Mouse (Mus musculus): ENCODE results near the gene 1110017D15Rik.

1110017D15Rik gene

DNA sequence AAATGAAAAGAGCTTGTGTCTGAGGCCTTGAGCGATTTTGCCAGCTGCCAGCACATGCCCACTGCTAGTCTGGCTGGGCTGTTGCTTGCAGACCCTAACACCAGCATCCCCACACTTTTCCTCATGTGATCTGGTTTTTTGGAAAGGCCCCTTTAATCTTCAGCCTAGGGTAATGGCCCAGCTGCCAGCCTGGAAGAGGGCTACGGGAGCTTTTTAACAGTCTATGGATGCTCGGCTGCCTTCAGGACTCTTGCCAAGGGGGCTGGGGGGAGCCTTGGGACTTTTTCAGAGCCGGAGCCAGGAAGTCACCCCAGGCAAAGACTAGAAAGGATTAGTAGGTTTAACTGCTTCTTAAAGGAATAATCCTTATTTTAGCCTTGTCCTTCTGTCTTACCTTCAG lies 3.8 kb downstream of the 1110017D15Rik start:
- no peak for DNase-seq (ENCODE audit: low read depth, low spot score)

DNA sequence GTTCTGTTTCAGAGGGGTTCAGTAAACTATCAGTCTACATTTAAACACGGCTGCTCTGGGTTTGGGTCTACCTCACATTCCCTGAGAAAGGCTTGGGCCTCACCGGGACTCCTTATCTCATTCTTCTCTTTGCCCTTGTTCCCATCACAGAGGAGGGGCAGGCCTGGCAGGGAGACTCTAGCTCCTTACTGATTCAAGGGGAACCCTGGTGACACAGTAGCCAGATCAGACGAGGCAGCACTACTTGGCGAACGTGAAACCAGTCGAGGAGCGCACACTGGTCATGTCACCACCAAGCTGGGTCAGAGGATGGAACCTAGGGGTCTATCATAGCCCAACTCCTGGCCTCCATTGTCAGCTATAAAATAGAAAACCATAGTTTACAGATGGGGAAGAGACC lies 9.1 kb downstream of the 1110017D15Rik start:
- no peak for DNase-seq (ENCODE audit: low read depth, low spot score)

DNA sequence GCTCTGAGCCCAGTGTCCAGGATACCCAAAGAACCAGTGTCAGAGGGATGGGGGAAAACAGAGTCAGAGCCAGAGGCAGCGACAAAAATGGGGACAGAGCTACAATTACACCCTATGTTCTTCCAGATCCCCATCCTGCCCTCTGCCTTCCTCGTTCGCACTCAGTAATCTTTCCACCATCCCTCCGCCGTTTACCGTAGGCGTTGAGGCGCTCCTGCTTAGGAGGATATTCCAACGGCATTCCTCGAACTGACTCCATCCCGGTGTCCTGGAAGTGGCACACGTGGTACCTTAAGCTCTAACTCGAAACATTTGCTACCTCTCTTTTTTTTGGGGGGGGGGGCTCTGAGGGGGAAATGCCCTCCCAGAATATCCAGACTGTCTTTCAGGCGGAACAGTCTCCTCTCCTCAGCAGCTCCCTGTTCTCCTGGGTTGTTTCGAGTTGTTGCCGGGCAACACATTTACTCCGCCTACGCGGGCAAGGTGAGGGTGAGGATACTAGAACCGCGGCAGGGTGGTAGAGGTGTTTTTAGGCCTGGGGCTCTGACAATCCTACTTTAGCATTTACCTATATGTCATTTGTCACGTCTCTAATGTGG lies 9.7 kb downstream of the 1110017D15Rik start:
- no peak for DNase-seq (ENCODE audit: low read depth, low spot score)

DNA sequence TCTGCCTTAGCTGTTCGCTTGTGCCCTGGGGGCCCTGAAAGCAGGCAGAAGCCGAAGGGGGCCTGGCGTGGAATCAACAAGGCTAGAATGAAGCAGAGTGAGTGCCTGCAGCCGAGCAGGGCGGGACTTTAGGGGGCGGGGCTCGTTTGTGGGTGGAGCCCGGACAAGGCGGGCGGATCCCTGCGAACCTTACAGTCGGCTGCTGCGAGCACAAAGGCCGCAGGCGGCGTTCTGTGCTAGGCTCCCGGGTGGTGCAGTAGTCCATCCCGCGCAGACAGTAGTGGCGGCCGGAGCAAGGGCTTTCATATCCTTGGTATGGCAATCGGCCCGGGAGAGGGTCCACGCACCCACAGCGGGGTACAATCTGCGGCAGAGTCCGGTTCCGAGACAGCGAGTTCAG lies 10.2 kb downstream of the 1110017D15Rik start:
- DNase-seq (ENCODE audit: low read depth, low spot score), result peak; percentile 67

DNA sequence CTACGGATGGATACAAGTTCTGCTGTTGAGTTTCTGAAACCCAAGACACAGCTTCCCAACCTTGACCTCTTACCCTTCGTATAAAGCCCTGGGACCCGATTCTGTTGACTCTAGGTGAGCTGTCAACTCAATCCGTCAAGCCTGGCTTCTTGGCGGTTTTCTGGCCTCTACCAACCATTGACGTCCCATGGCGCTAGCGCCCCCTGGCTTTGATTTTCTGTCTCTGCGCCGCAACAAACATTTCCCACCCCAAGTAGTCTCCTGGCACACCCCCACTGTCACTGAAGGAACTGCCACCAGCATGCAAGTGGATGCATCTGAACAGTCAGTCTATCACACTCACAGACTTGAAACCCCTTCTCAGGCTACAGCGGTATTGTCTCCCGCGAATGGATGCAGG lies 11.0 kb downstream of the 1110017D15Rik start:
- DNase-seq (ENCODE audit: low read depth, low spot score), result no peak

DNA sequence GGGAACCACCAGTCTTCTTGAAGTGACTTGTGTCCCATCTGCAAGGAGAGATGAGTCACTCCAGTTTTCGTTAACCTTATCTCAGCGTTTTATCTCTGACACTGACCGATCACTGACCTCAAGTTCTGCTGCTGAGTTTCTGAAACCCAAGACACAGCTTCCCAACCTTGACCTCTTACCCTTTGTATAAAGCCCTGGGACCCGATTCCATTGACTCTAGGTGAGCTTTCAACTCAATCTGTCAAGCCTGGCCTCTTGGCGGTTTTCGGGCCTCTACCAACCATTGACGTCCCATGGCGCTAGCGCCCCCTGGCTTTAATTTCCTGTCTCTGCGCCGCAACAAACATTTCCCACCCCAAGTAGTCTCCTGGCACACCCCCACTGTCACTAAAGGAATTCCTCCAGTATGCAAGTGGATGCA lies 12.0 kb downstream of the 1110017D15Rik start:
- no peak for DNase-seq (ENCODE audit: low read depth, low spot score)

DNA sequence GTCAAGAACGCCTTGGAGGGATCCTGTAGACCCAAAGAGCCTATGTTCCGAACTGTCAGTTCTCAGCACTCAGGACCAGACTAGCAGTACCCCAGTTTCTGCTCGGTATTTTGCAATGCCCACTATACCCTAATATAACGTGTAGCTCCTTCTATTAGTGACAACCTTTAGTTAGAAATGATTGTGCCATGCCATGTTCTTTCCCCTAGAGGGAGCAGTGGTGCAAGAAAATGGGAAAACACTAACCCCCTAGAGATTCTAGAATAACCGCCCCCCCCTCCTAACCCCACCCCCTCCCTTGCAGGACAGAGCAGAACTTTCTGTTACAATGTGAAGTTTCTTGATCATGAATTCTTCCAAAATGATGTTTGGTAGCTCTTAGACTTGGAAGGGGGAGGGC lies 12.8 kb downstream of the 1110017D15Rik start:
- no peak for DNase-seq (ENCODE audit: low read depth, low spot score)

DNA sequence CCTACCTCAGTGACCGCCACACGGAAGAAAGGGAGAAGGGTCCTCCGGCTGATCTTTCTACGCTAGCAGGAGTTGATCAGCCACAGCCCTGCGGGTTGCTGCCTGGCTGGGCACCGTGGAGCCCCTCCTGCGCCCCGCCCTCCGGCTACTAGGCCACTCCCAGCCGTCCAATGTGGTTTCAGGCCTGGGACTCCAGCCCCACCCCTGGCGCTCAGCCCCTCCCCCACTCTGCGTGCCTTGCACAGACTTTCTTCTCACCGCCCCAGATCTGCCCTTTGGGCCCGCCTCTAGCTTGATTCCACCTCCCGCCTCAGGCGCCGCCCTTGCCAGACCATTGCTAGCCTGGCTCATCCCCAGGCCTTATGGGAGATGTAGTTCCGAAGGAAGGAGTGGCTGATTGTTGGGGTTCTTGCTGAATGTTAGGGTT lies 14.1 kb downstream of the 1110017D15Rik start, which contains the start of gene AI464131:
TSS of gene AI464131 (minus strand) at position 91 of the 427 bp plus-strand sequence.
- DNase-seq (ENCODE audit: low read depth, low spot score), result peak; percentile 82

DNA sequence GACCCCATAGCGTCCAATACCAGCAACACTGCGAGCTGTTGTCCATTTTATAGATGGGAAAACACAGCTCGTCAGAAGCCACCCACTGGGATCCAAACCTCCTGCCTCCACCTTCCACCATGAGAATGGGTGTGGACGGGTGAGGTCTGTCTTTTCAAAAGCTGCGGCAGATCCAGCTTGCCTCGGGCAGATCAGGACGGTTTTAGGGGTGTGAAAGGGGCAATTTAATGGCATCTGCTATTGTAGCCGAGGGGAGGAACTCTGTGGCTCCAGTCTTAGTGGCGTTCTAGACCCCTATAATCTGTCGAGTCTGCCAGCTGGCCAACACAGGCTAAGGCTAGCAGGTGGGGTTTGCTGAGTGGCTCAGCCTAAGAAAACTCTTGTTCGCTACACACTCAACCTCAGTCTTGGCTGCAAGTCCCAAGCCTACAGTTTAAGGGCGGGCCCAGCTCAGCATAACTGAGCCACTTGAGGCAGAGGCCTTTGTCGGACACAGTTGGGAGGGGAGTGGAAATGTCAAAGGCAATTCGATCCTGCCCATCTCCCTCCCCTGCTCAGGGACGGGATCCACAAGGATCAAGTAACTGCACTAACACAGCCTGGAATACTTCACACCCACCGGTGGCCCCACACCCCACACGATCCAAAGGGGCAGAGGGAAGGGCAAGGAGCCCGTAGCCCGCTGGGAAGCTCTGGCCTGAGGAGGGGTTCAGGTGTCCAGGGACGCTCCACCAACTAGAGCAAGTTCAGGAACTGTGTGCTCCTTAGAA lies 14.8 kb downstream of the 1110017D15Rik start:
- DNase-seq (ENCODE audit: low read depth, low spot score), result no peak

DNA sequence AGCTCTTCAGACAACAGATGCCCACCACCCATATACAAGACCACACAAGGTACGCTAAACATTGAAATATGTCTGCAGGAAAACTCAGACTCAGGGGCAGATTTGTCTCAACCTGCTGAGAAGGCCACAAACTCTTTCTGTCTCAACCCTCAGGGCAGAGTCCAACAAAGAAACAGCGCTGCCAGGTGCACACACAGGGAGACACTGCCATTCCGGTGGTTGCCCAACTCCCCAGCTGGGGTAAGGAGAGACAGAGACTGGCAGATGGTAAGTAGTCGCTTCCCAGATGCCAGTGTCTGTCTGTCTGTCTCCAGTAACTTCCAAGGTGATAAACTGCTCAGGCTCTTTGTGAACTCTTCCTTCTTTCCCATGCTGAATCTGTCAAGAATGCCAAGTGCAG lies 16.3 kb downstream of the 1110017D15Rik start:
- no peak for DNase-seq (ENCODE audit: low read depth, low spot score)

DNA sequence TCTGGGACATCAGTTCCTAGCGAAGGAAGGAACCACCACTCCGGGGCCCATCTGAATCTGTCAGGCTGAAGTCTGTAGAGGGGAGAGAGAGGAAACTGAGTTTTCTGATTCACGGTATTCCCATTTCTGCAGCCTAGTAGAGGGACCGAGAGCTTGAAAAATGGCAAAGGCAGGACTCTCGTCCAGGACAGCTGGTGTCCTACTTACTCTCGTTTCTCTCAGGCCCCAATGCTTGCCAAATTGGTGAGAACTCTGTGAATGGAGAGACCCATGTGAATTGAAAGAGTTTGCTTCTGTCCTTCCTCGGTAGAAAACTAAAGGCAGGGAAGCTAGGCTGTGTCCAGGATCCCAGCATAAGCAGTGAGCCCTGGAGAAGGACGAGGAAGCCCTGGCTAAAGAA lies 17.5 kb downstream of the 1110017D15Rik start:
- DNase-seq (ENCODE audit: low read depth, low spot score), result no peak

DNA sequence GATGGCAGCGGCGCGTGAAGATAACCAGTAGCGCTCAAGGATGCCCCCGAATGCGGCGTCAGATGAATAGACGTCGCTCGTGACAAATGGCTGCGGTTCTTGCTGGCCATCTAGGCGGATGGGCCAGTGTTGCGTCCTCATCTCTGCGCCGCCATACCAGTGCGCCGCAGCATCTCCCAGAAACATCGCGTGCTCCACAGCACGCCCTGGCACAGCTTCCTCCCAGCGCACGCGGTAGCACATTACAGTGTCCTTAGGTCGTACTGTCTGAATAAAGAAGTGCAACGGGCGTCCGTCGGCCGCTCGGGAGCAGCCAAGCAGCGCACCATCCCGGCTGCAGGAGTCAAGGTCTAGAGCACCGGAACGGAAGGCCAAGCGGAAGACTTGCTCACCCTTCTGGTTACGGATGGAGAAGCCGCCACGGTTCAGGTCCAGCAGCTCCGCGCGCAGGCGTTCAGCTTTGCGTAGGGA lies 18.2 kb downstream of the 1110017D15Rik start:
- no peak for DNase-seq (ENCODE audit: low read depth, low spot score)

DNA sequence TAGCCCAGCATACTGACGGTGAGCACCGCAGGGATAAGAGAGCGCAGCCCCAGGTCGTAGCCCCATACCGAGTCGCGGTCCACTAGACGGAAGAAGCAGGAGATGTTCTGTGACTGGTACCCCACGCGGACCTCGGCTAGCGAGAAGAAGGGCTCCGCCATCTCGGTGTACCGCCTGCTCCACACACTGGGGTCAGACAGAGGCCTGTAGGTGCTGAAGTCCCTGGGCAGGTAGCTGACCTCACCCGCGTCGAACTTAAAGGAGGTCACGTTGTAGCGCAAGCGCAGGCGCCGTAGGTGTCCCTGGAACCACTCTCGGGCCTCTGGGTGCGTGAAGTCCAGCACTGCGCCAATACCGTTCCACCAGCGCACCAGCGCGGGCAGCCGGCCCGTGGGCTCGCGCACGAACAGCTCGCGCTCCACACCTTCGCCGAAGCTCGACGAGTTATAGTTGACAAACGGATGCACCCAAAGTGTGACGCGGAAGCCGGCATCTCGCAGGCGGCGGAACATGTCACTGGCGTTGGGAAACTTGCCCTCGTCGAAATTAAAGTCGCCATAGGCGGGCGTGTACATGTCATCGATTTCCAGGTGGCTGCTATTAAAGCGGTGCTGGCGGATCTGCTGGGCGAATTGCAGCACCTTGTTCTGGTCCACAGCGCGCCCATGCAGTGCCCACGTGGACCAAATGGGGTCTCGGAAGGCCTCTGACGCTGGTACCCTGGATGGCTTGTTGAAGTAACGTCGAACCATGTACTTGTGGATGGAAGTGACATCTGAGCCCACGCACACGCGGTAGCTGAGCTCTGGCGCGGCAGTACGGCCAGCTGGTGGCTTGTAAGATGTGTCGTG lies 18.9 kb downstream of the 1110017D15Rik start:
- DNase-seq (ENCODE audit: low read depth, low spot score), result no peak

DNA sequence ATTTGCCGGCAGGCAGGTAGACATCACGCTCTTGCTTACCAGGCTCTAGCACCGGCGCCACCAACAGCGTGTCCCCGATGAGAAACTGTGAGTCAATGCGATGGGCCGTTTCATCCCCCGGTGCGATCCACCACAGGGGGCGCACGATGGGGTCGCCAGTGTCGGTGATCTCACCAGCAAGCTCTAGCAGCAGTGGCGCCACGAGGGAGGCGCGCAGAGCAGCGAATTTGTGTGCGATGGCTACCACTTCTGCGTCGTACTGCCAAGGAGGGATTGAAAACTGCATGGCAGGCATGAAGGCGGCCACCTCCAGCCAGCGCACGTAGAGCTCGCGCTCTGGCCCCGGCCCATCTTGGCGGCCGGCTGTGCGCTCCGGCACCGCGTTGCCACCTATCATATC lies 19.6 kb downstream of the 1110017D15Rik start:
- no peak for DNase-seq (ENCODE audit: low read depth, low spot score)

DNA sequence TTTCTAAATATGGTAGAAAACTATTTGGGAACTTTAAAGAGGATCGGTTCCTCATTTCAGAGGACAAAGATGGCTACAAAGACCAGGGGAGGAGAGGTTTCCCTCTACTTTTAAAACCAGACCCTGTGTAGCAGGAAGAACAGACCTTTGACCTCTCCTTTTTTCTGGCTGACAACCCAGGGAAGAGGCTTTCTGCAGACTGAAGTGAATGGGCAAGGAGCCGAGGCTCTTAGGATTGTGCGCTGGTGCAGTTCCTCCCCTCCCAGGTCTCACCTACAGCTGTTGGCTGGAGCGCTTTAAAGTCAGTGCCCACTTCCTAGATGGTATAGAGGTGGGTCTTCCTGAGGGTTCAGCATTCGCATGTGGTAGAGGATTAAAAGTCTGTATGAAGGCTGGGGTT lies 20.1 kb downstream of the 1110017D15Rik start:
- DNase-seq (ENCODE audit: low read depth, low spot score), result no peak

DNA sequence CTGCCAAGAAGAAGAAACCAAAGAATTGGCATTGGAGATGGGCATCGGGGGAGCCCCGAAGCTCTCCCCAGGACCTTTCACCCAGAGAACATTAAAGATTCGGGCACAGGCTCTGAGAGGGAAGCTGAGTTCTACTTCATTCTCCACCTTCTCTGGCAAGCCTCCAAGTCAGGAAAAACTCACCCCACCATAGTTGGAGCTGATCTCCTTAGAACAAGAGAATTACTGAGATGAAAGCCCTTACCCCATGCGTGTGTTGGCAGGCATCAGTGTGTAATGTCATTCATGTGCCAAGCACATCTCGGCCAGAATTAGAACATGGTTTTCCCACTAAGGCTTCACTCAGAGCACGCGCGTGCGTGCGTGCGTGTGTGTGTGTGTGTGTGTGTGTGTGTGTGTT lies 21.3 kb downstream of the 1110017D15Rik start:
- peak; percentile 64 for DNase-seq (ENCODE audit: low read depth, low spot score)

DNA sequence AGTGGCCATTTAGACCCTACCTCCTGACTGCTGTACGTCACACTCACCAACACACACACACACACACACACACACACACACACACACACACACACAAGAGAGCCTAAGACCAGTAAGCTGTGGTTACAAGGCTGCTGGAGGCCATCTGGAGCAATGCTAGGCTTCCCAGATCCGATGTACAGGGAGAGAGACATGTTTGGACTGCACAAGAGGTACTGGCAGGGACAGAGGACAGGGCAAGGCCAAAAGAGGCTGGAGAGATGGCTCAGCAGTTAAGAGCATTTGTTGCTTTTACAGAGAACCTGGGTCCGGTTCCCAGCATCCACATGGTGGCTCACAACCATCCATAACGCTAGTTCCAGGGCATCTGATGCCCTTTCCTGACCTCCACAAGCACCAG lies 22.1 kb downstream of the 1110017D15Rik start:
- DNase-seq (ENCODE audit: low read depth, low spot score), result no peak

DNA sequence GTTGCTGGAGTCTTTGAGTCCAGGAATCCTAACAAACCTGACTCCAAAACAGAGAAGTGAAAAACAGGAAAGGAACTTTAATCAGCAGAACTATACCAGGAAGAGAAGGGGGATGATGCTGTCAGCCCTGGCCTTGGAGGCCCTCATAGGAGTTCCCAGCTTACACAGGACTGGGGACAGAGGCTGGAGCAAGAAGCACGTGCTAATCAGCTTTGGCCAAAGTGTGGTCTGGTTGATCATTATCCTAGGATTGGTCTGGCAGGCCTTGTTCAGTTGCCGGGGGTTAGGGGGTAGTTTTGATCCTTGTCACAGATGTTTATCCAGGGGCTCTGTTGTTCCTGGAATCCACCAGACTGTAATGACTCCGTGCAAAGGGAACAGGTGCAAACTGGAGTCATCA lies 22.8 kb downstream of the 1110017D15Rik start:
- no peak for DNase-seq (ENCODE audit: low read depth, low spot score)

DNA sequence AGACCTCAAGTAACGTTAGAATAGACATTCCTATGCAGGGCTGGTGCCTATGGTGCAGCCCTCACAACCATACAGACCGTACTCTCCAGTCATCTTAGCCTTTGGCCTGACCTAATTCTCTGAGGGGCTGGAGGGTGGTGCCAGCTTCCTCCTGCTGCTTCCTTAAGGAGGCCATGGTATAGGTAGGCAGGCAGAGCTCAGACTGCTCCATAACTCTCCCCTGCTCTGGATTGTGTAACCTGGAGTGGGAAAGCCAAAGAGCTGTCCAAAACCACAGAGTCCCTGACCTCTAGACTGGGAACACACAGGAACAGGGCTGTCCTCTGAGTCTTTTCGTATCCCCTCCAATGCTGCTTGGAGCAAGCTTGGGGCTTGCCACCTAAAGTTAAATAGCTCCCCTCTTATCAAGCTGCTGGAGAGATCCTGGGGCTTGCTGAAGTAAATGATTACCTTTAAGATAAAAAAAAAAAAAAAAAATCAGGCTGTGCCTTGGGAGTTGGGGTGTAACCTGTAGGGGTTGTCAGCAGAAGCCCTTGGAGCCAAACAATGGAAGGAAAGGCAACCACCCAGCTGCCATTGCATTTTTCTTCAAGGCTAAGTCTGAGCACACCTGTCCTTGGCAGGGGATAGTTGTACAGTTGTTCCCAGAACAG lies 23.5 kb downstream of the 1110017D15Rik start:
- no peak for DNase-seq (ENCODE audit: low read depth, low spot score)

DNA sequence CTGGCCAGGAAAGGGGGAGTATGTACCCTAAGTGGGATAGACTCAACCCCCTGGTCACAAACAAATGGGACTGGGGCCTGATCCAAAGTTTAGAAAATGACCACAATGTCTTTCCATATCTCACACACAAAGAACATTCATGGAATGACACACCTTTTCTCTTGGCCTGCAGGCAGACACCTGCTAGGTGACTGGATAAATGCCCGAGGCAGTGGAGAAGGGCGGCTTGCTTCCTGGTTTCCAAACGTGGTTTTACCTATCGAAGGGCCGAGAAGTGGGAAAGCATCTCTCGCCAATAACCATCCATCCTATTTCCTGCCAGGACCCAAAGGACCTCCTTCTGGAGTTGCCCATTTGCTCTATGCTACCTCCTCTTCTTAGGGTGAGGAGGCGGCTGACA lies 24.2 kb downstream of the 1110017D15Rik start:
- no peak for DNase-seq (ENCODE audit: low read depth, low spot score)

DNA sequence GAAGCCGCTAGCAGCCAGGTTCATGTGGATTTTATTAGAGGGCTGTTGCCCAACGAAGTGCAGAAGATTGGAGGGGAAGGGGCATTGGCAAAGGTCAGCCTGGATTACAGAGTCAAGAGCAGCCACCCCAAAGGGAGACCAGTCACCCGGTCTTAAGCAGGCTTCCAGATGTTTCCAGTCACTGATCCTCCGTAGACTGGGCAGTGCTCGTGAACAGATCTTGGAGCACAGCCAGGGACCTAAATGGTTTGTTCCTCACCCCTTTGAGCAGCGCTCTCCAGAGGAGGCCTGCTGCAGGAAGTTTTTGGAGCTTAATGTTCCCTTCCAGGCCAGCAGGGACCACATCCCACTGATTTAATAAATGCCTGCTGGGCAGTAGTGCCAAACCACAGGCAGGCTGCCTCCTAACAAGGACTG lies 35.5 kb downstream of the 1110017D15Rik start:
- no peak for DNase-seq (ENCODE audit: low read depth, low spot score)

DNA sequence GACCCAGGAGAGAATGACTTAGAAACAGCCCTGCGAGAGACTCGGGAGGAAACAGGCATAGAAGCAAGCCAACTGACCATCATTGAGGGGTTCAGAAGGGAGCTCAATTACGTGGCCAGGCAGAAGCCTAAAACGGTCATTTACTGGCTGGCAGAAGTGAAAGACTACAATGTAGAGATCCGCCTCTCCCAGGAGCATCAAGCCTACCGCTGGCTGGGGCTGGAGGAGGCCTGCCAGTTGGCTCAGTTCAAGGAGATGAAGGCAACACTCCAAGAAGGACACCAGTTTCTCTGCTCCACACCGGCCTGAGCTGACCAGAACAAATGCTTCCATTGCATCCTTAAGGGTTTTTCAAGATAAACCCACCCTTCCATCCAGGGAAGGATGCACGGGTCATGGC lies 36.9 kb downstream of the 1110017D15Rik start:
- DNase-seq (ENCODE audit: low read depth, low spot score), result no peak
